In the genomic region with DNA sequence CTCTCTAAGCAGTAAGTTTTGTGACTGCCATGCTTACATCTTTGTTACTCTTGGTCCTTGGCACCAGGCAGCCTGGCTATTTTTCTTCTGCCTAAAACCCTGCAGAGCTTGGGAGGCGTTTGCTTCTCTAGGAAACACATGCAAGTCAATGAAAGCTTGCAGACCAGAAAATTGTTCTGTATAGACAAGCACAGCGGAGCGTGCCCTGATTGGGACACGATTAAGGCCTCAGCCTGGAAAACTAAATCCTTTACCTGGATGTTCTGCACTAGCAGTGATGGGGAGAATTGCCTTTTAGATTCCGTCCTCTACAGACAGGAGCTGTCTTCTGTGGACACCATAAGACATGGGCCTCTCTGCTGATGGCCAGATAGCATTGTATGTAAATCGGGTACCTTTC, we compare ENCODE assay signal across 24 mouse cellular contexts. TPM values are rescaled to one million over a fixed set of nuclear protein-coding genes. Genes with fewer than 3 reads are reported as not detected.
A peak's percentile ranks its signal among the peaks of the same experiment; 100 is the strongest.
DNase-seq lines count a peak whose midpoint lies in the region; ATAC-seq and TF ChIP-seq lines count a peak whose summit lies in the region.
"Had no signal": no experiment of that assay in that cellular context is flagged by ENCODE, and none has a peak within 500 bp of the region (broad histone marks: within the 10 kb centered on the region; RNA-seq: fewer than 3 reads in every experiment).

No protein-coding gene starts in this region.

- TF ChIP-seq CTCF in hindbrain, postnatal 0 days (IDR thresholded peaks at IDR 0.05; ENCODE audit: low read depth): no peak
- no peak for TF ChIP-seq CTCF in kidney, adult 2 months (conservative IDR thresholded peaks at IDR 0.05; ENCODE audit: insufficient read depth, insufficient read length, low read depth, low read length)
- no peak for TF ChIP-seq CTCF in brain, embryonic 14.5 days (IDR thresholded peaks at IDR 0.05; ENCODE audit: borderline replicate concordance, extremely low read depth, insufficient read depth, insufficient read length)

- no peak overlapping the region for H3K9ac ChIP-seq in hindbrain, postnatal 0 days (replicated peaks; ENCODE audit: low read length)
- H3K9ac ChIP-seq in kidney, embryonic 15.5 days: no peak overlapping the region
- H3K9ac ChIP-seq in kidney, embryonic 16.5 days (replicated peaks; ENCODE audit: low read length): no peak overlapping the region

- no peaks in the 10 kb centered on the region for H3K9me3 ChIP-seq in hindbrain, postnatal 0 days (ENCODE audit: low read length)
- H3K9me3 ChIP-seq in hindbrain, embryonic 10.5 days: no peaks in the 10 kb centered on the region
- H3K9me3 ChIP-seq in kidney, embryonic 15.5 days (replicated peaks): no peaks in the 10 kb centered on the region
- H3K9me3 ChIP-seq in kidney, embryonic 16.5 days (ENCODE audit: low read length): no peaks in the 10 kb centered on the region
- H3K9me3 ChIP-seq: G1E had no signal

- no peaks in the 10 kb centered on the region for H3K27me3 ChIP-seq in hindbrain, postnatal 0 days (ENCODE audit: insufficient read depth, low read length)
- no peaks in the 10 kb centered on the region for H3K27me3 ChIP-seq in hindbrain, embryonic 10.5 days (ENCODE audit: insufficient read depth, poor library complexity, severe bottlenecking)
- no peaks in the 10 kb centered on the region for H3K27me3 ChIP-seq in kidney, embryonic 15.5 days
- H3K27me3 ChIP-seq in kidney, embryonic 16.5 days (ENCODE audit: insufficient read depth, low read length): no peaks in the 10 kb centered on the region
- no peaks in the 10 kb centered on the region for H3K27me3 ChIP-seq in kidney, adult 2 months (replicated peaks; ENCODE audit: control insufficient read depth, insufficient read depth, low read length)
- H3K27me3 ChIP-seq: CH12.LX, Patski had no signal

- WGBS in hindbrain, postnatal 0 days: 62% methylated on average over 6 of the region's 6 CpGs
- 73% methylated on average over 6 of the region's 6 CpGs for WGBS in hindbrain, embryonic 10.5 days
- 66% methylated on average over 6 of the region's 6 CpGs for WGBS in kidney, embryonic 15.5 days
- 71% methylated on average over 6 of the region's 6 CpGs for WGBS in kidney, embryonic 16.5 days
- WGBS in kidney, adult 2 months: 72% methylated on average over 6 of the region's 6 CpGs

- no peak overlapping the region for H3K27ac ChIP-seq in hindbrain, postnatal 0 days
- H3K27ac ChIP-seq in hindbrain, embryonic 10.5 days: no peak overlapping the region
- no peak overlapping the region for H3K27ac ChIP-seq in kidney, embryonic 15.5 days
- no peak overlapping the region for H3K27ac ChIP-seq in kidney, embryonic 16.5 days (ENCODE audit: low read length)
- no peak overlapping the region for H3K27ac ChIP-seq in kidney, adult 2 months (ENCODE audit: insufficient read depth, low read depth, low read length)

- ATAC-seq in hindbrain, postnatal 0 days: no peak
- ATAC-seq in kidney, embryonic 15.5 days (replicated peaks; ENCODE audit: low FRiP score): peak; percentile 78
- ATAC-seq in kidney, embryonic 16.5 days (ENCODE audit: low FRiP score, low TSS enrichment): peak; percentile 69; the same call in 1 of the 2 replicates
- ATAC-seq: activated CD4-positive, CD25-positive, alpha-beta regulatory T cell, adult 4 months; CD4-positive, CD25-positive, alpha-beta regulatory T cell, adult 4 months; Patski had no signal

- peak; percentile 6 for DNase-seq in hindbrain, postnatal 0 days (ENCODE audit: low spot score)
- no peak for DNase-seq in hindbrain, embryonic 10.5 days (ENCODE audit: low spot score)
- no peak for DNase-seq in kidney, adult 18-20 months
- no peak for DNase-seq in kidney, adult 2 months
- peak; percentile 15 for DNase-seq in brain, embryonic 14.5 days (ENCODE audit: low read depth)
- no peak for DNase-seq in adipocyte (ENCODE audit: low spot score)
- DNase-seq: adrenal gland, adult 2 months; adrenal gland, adult 8-10 months; adrenal gland, postnatal 10 days; adrenal gland, postnatal 14 days; adrenal gland, postnatal 25 days; adrenal gland, postnatal 36 days; B cell, adult 2 months; cerebellum, adult 11 months; cerebellum, adult 11-12 months; cerebellum, adult 18-20 months; cerebellum, adult 2 months had no signal

- H3K36me3 ChIP-seq in hindbrain, postnatal 0 days (ENCODE audit: insufficient read depth, low read length): no peaks in the 10 kb centered on the region
- no peaks in the 10 kb centered on the region for H3K36me3 ChIP-seq in hindbrain, embryonic 10.5 days
- H3K36me3 ChIP-seq in kidney, embryonic 15.5 days: no peaks in the 10 kb centered on the region
- H3K36me3 ChIP-seq in kidney, embryonic 16.5 days (ENCODE audit: insufficient read depth, low read length): no peaks in the 10 kb centered on the region
- peaks cover 5% of the 10 kb centered on the region for H3K36me3 ChIP-seq in kidney, adult 2 months (ENCODE audit: control insufficient read depth, insufficient read depth, low read length)
- H3K36me3 ChIP-seq: G1E had no signal

- TF ChIP-seq POLR2A in kidney, adult 2 months (IDR thresholded peaks at IDR 0.05; ENCODE audit: low read depth, low read length): no peak
- no peak for TF ChIP-seq POLR2A in brain, embryonic 14.5 days (IDR thresholded peaks at IDR 0.05; ENCODE audit: borderline replicate concordance, extremely low read depth, insufficient read depth, insufficient read length, poor library complexity, severe bottlenecking)

- H3K4me2 ChIP-seq in hindbrain, postnatal 0 days (ENCODE audit: low read depth, low read length): no peak overlapping the region
- no peak overlapping the region for H3K4me2 ChIP-seq in kidney, embryonic 15.5 days
- H3K4me2 ChIP-seq in kidney, embryonic 16.5 days (replicated peaks; ENCODE audit: low read depth, low read length): no peak overlapping the region

- H3K4me3 ChIP-seq in hindbrain, postnatal 0 days (ENCODE audit: low read length): no peak overlapping the region
- no peak overlapping the region for H3K4me3 ChIP-seq in hindbrain, embryonic 10.5 days
- no peak overlapping the region for H3K4me3 ChIP-seq in kidney, embryonic 15.5 days (replicated peaks)
- H3K4me3 ChIP-seq in kidney, embryonic 16.5 days (ENCODE audit: low read length): no peak overlapping the region
- H3K4me3 ChIP-seq in kidney, adult 2 months (ENCODE audit: insufficient read depth, low read depth, low read length): no peak overlapping the region

- H3K4me1 ChIP-seq in hindbrain, postnatal 0 days (ENCODE audit: insufficient read depth, low read length): 0 out of 2 replicates have a peak, but pooled peaks cover 3% of the 10 kb centered on the region
- no peaks in the 10 kb centered on the region for H3K4me1 ChIP-seq in hindbrain, embryonic 10.5 days (replicated peaks)
- H3K4me1 ChIP-seq in kidney, embryonic 15.5 days: no peaks in the 10 kb centered on the region
- no peaks in the 10 kb centered on the region for H3K4me1 ChIP-seq in kidney, embryonic 16.5 days (ENCODE audit: insufficient read depth, low read length)
- no peaks in the 10 kb centered on the region for H3K4me1 ChIP-seq in kidney, adult 2 months (ENCODE audit: control insufficient read depth, insufficient read depth, low read length)

RNA-seq across cellular contexts. Expression of a gene that starts 39.4 kb away (rescaled TPM):
- 2.9 and 3.2 TPM in 2 replicates for total RNA-seq in hindbrain, postnatal 0 days (2014; rRNA removed)
- polyA plus RNA-seq in hindbrain, postnatal 0 days (2015; fragmentation: Nextera tagmentation; extraction: Ambion mirVana): 4.4 and 5.7 TPM in 2 replicates
- 2.7 and 3.3 TPM in 2 replicates for polyA plus RNA-seq in hindbrain, embryonic 10.5 days (2016; fragmentation: Nextera tagmentation; extraction: Ambion mirVana)
- polyA plus RNA-seq in kidney, embryonic 15.5 days (2015; fragmentation: Nextera tagmentation; extraction: Ambion mirVana): 13.0 and 14.9 TPM in 2 replicates
- polyA plus RNA-seq in kidney, embryonic 16.5 days (2015; fragmentation: Nextera tagmentation; extraction: Ambion mirVana): 19.9 and 27.0 TPM in 2 replicates
- 79.1 and 84.5 TPM in 2 replicates for polyA plus RNA-seq in kidney, adult 2 months (2012; rRNA removed)
- polyA plus RNA-seq in brain, embryonic 14.5 days (2012; rRNA removed): 1.1 and 1.6 TPM in 2 replicates

Comparison
In these comparisons a context has a peak if more than half of its experiments do, and no peak if none do; other contexts are left out.
1. DNase-seq: peak in hindbrain, postnatal 0 days (single experiment) and brain, embryonic 14.5 days (single experiment); none in hindbrain, embryonic 10.5 days (single experiment), kidney, adult 18-20 months (single experiment), kidney, adult 2 months (single experiment) and adipocyte (single experiment).